Mouse (Mus musculus) heart, adult 2 months (tissue): ENCODE measurements at regions not wholly inside any gene's neighbourhood (a gene's known extent, or its start where the extent isn't known, plus 50 kb on each side); places are given as distances from the start of the nearest gene placed in this dataset.

ENCODE experiments used
- CTCF ChIP-seq: fragments of 200-600 bp; IDR thresholded peaks from 2 replicates; pipeline ENCODE4 v1.8.1; 2022; ENCODE audit warnings: antibody characterized with exemption, mild to moderate bottlenecking, moderate library complexity
- POLR2A ChIP-seq: fragments of 200-500 bp; IDR thresholded peaks from 2 replicates; pipeline ENCODE4 v1.6.1; 2011; ENCODE audit warnings: mild to moderate bottlenecking, low read depth, low read length, control low read depth; ENCODE audit not compliant: insufficient read depth

- no peak for TF ChIP-seq CTCF
- TF ChIP-seq POLR2A: no peak
These were observed 266.8 kb upstream of the Mad2l1 start for GRCm38 (mm10) chr6:66268427-66268826.
